Mouse (Mus musculus): Measurements from ENCODE around the gene Manba. TPM values are rescaled to one million over a fixed set of nuclear protein-coding genes. Genes with fewer than 3 reads are reported as not detected.
"Not testable (repeated sequence)": the region's sequence is repeated elsewhere in the genome, so short reads cannot be mapped to it uniquely, and the experiment has no call there.

The Manba gene
- polyA plus RNA-seq, 1 experiment from 2014 or later: 3.9 TPM

DNA sequence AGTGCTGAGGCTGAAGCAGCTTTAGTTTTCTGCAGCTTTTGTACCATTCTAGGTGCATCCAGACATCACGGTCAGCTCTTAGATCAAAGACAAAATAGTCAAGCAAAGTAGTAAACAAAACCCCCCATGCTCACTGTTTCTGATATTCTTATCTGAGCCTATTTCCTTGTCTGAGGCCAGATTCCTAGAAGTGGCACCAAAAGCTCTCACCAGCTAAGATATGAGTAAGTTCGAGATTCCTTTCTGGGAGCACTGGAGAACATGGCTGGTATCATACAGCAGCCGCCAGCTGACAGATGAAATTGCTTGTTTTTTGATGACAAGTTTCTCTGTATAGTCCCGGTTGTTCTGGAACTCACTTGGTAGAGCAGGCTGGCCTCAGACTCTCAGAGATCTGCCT lies 2.4 kb downstream of the Manba start:
- DNase-seq (ENCODE audit: low spot score): no peak

DNA sequence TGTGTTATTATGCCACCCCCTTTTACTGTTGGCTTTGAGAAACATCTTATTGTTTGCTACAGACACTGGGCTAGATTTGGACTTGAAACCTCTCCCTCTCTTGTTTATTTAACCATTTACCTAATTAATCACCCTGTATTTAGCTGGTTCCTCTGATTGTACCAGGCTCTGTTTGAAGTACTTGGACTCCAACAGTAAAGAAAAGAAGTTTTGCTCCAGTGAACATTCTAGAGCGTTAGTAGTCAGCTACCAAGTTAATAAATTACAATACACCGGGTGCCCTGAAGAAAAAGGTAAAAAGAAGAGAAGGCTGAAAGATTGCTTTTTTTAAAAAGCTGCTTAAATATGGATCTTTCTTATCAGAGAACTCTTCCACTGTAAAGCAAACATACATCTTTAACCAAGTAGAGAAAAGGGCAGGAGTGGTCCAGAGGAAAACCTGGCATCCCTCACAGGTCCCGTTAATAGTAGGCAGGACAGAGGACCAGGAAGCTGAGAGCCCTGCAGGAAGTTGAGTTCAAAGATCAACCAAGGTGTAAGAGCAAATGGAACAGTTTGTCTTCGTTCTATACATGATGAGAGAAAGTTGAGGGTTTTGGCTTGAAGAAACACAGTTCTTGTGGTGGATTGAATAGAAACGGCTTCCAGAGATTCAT lies 4.6 kb downstream of the Manba start:
- no peak for ATAC-seq (replicated peaks; ENCODE audit: insufficient number of reproducible peaks, low FRiP score, low TSS enrichment, low read depth)
- H3K4me2 ChIP-seq (ENCODE audit: low read depth, low read length): no peak overlapping the region
- DNase-seq (ENCODE audit: low spot score): no peak

More for the DNA sequence above, 2.4 kb downstream of the Manba start:
- no peak overlapping the region for H3K4me2 ChIP-seq (ENCODE audit: low read depth, low read length)
- H3K36me3 ChIP-seq (replicated peaks; ENCODE audit: control insufficient read depth, insufficient read depth, low read depth, low read length): no peaks in the 10 kb centered on the region
- no peak for ATAC-seq (replicated peaks; ENCODE audit: insufficient number of reproducible peaks, low FRiP score, low TSS enrichment, low read depth)
- H3K27ac ChIP-seq (replicated peaks; ENCODE audit: low read depth, low read length): no peak overlapping the region
- no peaks in the 10 kb centered on the region for H3K27me3 ChIP-seq (ENCODE audit: control insufficient read depth, insufficient read depth, low read length)
- 87% methylated on average over 4 of the region's 4 CpGs for WGBS
- no peak overlapping the region for H3K4me3 ChIP-seq (ENCODE audit: low read depth, low read length)
- no peaks in the 10 kb centered on the region for H3K4me1 ChIP-seq (ENCODE audit: control insufficient read depth, insufficient read depth, low read length)
- no peaks in the 10 kb centered on the region for H3K9me3 ChIP-seq (replicated peaks; ENCODE audit: control insufficient read depth, low read length)
- no peak overlapping the region for H3K9ac ChIP-seq (replicated peaks; ENCODE audit: low read length)

DNA sequence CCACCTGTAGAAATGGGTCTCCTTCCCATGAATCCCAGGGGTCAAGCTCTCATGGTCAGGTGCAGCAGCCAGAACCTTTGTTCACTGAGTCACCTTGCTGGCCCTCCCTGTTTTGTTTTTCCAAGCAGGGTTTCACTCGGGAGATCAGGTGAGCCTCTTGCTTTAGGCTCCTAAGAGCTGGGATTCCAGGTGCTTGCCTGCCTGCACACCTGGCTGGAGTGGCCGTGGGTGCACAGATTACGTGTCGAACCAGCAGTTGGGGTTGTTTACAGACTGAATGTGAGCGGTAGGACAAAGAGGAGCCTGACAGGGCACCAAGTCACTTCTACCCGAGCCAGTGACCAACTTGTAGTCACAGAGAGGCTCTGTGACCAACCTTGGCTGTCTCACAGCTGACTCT lies 5.7 kb downstream of the Manba start:
- Histone ChIP-seq H3K9me3 (replicated peaks; ENCODE audit: control insufficient read depth, low read length) (no peaks in the 10 kb centered on the region), H3K27ac (replicated peaks; ENCODE audit: low read depth, low read length) (no peak overlapping the region), H3K36me3 (replicated peaks; ENCODE audit: control insufficient read depth, insufficient read depth, low read depth, low read length) (no peaks in the 10 kb centered on the region), H3K4me2 (ENCODE audit: low read depth, low read length) (no peak overlapping the region), H3K4me1 (ENCODE audit: control insufficient read depth, insufficient read depth, low read length) (no peaks in the 10 kb centered on the region), H3K9ac (replicated peaks; ENCODE audit: low read length) (no peak overlapping the region), H3K4me3 (ENCODE audit: low read depth, low read length) (no peak overlapping the region), H3K27me3 (ENCODE audit: control insufficient read depth, insufficient read depth, low read length) (no peaks in the 10 kb centered on the region)
- DNase-seq (ENCODE audit: low spot score): no peak
- no peak for ATAC-seq (replicated peaks; ENCODE audit: insufficient number of reproducible peaks, low FRiP score, low TSS enrichment, low read depth)
- WGBS: 80% methylated on average over 6 of the region's 6 CpGs

More for the DNA sequence above, 4.6 kb downstream of the Manba start:
- H3K4me1 ChIP-seq (ENCODE audit: control insufficient read depth, insufficient read depth, low read length): no peaks in the 10 kb centered on the region
- no peak overlapping the region for H3K4me3 ChIP-seq (ENCODE audit: low read depth, low read length)
- no peak overlapping the region for H3K27ac ChIP-seq (replicated peaks; ENCODE audit: low read depth, low read length)
- H3K9me3 ChIP-seq (replicated peaks; ENCODE audit: control insufficient read depth, low read length): no peaks in the 10 kb centered on the region
- H3K9ac ChIP-seq (replicated peaks; ENCODE audit: low read length): no peak overlapping the region
- H3K27me3 ChIP-seq (ENCODE audit: control insufficient read depth, insufficient read depth, low read length): no peaks in the 10 kb centered on the region
- WGBS: 83% methylated on average over 5 of the region's 5 CpGs
- H3K36me3 ChIP-seq (replicated peaks; ENCODE audit: control insufficient read depth, insufficient read depth, low read depth, low read length): no peaks in the 10 kb centered on the region

DNA sequence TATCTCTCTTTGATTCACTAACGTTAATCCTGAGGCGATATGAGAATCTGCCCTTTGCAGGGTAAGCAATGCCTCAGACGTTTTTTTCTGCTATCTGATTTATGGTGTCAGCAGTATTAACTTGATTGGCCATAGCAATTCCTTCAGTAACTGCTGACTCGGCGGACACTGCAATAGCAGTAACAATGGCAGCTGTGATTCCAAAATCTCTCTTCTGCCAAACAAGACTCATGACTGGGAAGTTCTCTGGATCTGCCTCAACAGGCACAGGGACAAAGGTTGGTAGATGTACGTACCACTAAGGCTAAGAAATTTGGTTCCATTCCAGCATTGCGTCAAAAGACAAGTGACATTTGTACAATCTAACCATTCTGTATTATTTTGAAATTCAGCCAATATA lies 7.9 kb downstream of the Manba start:
- ATAC-seq (replicated peaks; ENCODE audit: insufficient number of reproducible peaks, low FRiP score, low TSS enrichment, low read depth); H3K4me3 ChIP-seq (ENCODE audit: low read depth, low read length); H3K4me1 ChIP-seq (ENCODE audit: control insufficient read depth, insufficient read depth, low read length); H3K27ac ChIP-seq (replicated peaks; ENCODE audit: low read depth, low read length); H3K36me3 ChIP-seq (replicated peaks; ENCODE audit: control insufficient read depth, insufficient read depth, low read depth, low read length); DNase-seq (ENCODE audit: low spot score); H3K4me2 ChIP-seq (ENCODE audit: low read depth, low read length); H3K9me3 ChIP-seq (replicated peaks; ENCODE audit: control insufficient read depth, low read length); H3K27me3 ChIP-seq (ENCODE audit: control insufficient read depth, insufficient read depth, low read length); H3K9ac ChIP-seq (replicated peaks; ENCODE audit: low read length): not testable (repeated sequence)
- WGBS: 89% methylated on average over 7 of the region's 7 CpGs

DNA sequence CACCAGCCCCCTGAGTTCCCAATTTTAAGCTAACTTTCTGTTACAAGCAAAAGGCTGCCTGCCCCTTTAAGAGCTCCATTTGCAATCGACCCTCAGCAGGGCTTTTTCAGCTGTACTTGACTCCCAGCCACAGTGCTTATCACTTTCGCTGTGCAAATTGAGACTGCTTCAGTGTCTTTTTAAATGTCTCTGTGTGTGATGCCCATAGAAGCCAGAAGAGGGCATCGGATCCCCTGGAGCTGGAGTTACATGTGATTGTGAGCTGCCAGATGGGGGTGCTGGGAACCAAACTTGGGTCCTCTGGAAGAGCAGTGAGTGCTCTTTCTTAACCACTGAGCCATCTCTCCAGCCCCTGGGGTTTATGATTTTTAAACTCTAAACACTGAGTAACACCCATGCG lies 12.5 kb downstream of the Manba start:
- not testable (repeated sequence) for H3K9ac ChIP-seq (replicated peaks; ENCODE audit: low read length); H3K4me1 ChIP-seq (ENCODE audit: control insufficient read depth, insufficient read depth, low read length); H3K27ac ChIP-seq (replicated peaks; ENCODE audit: low read depth, low read length); DNase-seq (ENCODE audit: low spot score); H3K27me3 ChIP-seq (ENCODE audit: control insufficient read depth, insufficient read depth, low read length); H3K9me3 ChIP-seq (replicated peaks; ENCODE audit: control insufficient read depth, low read length); H3K4me3 ChIP-seq (ENCODE audit: low read depth, low read length); H3K4me2 ChIP-seq (ENCODE audit: low read depth, low read length); H3K36me3 ChIP-seq (replicated peaks; ENCODE audit: control insufficient read depth, insufficient read depth, low read depth, low read length); ATAC-seq (replicated peaks; ENCODE audit: insufficient number of reproducible peaks, low FRiP score, low TSS enrichment, low read depth)
- 84% methylated on average over 4 of the region's 4 CpGs for WGBS

DNA sequence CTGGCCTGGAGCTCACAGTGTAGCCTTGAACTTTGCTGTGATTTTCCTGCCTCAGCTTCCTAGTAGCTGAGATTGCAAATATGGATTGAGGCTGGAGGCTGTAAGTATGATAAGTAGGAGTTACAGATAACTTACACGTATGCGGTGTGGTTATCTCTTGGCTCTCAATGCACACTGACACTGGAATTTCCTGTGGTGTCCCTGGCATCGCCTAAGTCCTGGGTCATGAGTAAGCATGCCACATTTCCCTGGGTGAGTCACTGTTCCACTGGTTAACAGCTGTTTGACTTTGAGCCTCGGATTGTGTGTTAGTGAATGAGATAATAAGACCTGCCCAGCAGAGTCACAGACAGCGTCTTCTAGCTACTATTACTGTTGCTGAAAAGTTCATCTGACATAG lies 13.5 kb downstream of the Manba start:
- no peaks in the 10 kb centered on the region for H3K9me3 ChIP-seq (replicated peaks; ENCODE audit: control insufficient read depth, low read length)
- no peak overlapping the region for H3K9ac ChIP-seq (replicated peaks; ENCODE audit: low read length)
- ATAC-seq (replicated peaks; ENCODE audit: insufficient number of reproducible peaks, low FRiP score, low TSS enrichment, low read depth): no peak
- H3K27me3 ChIP-seq (ENCODE audit: control insufficient read depth, insufficient read depth, low read length): no peaks in the 10 kb centered on the region
- no peak for DNase-seq (ENCODE audit: low spot score)
- H3K36me3 ChIP-seq (replicated peaks; ENCODE audit: control insufficient read depth, insufficient read depth, low read depth, low read length): no peaks in the 10 kb centered on the region
- H3K27ac ChIP-seq (replicated peaks; ENCODE audit: low read depth, low read length): no peak overlapping the region
- WGBS: 84% methylated on average over 5 of the region's 5 CpGs
- H3K4me1 ChIP-seq (ENCODE audit: control insufficient read depth, insufficient read depth, low read length): no peaks in the 10 kb centered on the region
- no peak overlapping the region for H3K4me3 ChIP-seq (ENCODE audit: low read depth, low read length)
- H3K4me2 ChIP-seq (ENCODE audit: low read depth, low read length): no peak overlapping the region

DNA sequence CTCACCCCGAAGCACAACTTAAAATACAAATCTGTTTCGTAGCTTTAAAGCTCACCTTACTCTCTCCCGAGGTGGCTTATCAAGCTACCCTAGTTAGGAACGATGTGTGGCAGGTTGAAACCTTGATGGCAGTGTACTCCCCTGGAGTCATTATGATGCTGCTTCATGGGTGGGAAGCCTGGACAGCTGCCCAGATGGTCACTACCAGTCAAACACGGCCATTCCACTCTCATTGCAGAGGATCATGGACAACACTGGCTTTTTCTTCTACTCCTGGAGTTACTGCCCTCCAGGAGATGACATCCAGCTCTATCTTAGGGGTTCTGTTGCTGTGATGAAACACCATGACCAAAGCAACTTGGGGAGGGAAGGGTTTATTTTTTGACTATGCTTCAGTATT lies 17.7 kb downstream of the Manba start:
- WGBS: 83% methylated on average over 5 of the region's 5 CpGs
- Histone ChIP-seq H3K36me3 (replicated peaks; ENCODE audit: control insufficient read depth, insufficient read depth, low read depth, low read length) (no peaks in the 10 kb centered on the region), H3K4me3 (ENCODE audit: low read depth, low read length) (no peak overlapping the region), H3K9ac (replicated peaks; ENCODE audit: low read length) (no peak overlapping the region), H3K9me3 (replicated peaks; ENCODE audit: control insufficient read depth, low read length) (no peaks in the 10 kb centered on the region), H3K27me3 (ENCODE audit: control insufficient read depth, insufficient read depth, low read length) (no peaks in the 10 kb centered on the region), H3K4me2 (ENCODE audit: low read depth, low read length) (no peak overlapping the region), H3K4me1 (ENCODE audit: control insufficient read depth, insufficient read depth, low read length) (no peaks in the 10 kb centered on the region), H3K27ac (replicated peaks; ENCODE audit: low read depth, low read length) (no peak overlapping the region)
- no peak for DNase-seq (ENCODE audit: low spot score)
- ATAC-seq (replicated peaks; ENCODE audit: insufficient number of reproducible peaks, low FRiP score, low TSS enrichment, low read depth): no peak

DNA sequence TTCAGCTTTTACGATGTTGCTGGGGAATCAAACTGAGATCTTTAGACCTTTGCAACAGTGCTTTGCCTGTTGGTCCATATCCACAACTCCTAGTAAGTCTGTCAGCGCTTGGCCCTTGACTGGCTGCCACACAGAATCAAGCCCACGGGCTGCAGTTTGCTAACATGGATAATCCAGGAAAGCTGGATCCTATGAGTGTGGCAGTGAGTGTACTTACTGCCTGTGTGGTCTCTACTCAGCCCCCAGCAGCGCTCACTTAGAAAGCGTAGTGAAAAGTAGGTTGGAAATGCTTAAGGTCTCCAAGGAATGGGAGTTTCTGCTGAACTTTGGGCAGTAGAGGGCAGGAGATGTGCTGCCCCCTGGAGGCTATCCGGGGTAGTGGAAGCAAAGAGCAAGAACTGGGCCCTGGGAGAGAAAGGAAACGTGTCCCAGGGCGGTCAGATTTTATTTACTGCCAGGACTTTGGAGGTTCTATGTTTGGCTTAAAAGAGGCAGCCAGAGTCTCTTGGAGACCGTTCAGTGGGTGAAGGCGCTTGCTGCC lies 20.0 kb downstream of the Manba start:
- Histone ChIP-seq H3K4me2 (ENCODE audit: low read depth, low read length) (no peak overlapping the region), H3K4me3 (ENCODE audit: low read depth, low read length) (no peak overlapping the region), H3K9me3 (replicated peaks; ENCODE audit: control insufficient read depth, low read length) (no peaks in the 10 kb centered on the region), H3K9ac (replicated peaks; ENCODE audit: low read length) (no peak overlapping the region), H3K4me1 (ENCODE audit: control insufficient read depth, insufficient read depth, low read length) (no peaks in the 10 kb centered on the region), H3K27ac (replicated peaks; ENCODE audit: low read depth, low read length) (no peak overlapping the region), H3K27me3 (ENCODE audit: control insufficient read depth, insufficient read depth, low read length) (no peaks in the 10 kb centered on the region), H3K36me3 (replicated peaks; ENCODE audit: control insufficient read depth, insufficient read depth, low read depth, low read length) (no peaks in the 10 kb centered on the region)
- 58% methylated on average over 10 of the region's 10 CpGs for WGBS
- DNase-seq (ENCODE audit: low spot score) (peak; percentile 13), ATAC-seq (replicated peaks; ENCODE audit: insufficient number of reproducible peaks, low FRiP score, low TSS enrichment, low read depth) (no peak)

Measured in embryonic facial prominence, embryonic 11.5 days (tissue).